Mouse (Mus musculus): ENCODE results near the gene Ddah1.

- no peak for TF ChIP-seq CTCF (IDR thresholded peaks at IDR 0.05; ENCODE audit: low read depth, low read length)
- TF ChIP-seq POLR2A (IDR thresholded peaks at IDR 0.05; ENCODE audit: extremely low read depth, insufficient read depth, low read length): no peak
These were observed 14.9 kb upstream of the Ddah1 start for GRCm38 (mm10) chr3:145743476-145744027.
